Mouse (Mus musculus) hindbrain, embryonic 15.5 days (tissue): ENCODE measurements around the gene Olfr862. TPM values are rescaled to one million over a fixed set of nuclear protein-coding genes. Genes with fewer than 3 reads are reported as not detected.

Experiments
- ATAC-seq: fragments of 200-750 bp; cut with Nextera tagmentation; 2 replicates; pipeline ENCODE4 v1.8.0; 2017; ENCODE audit warnings: low read depth, moderate number of reproducible peaks, moderate TSS enrichment; ENCODE audit not compliant: low FRiP score
- H3K27ac ChIP-seq: fragments of 300-500 bp; sonication (generic); replicated peaks from 2 replicates; pipeline ENCODE4 v1.5.1; 2015; ENCODE audit warnings: mild to moderate bottlenecking, inconsistent platforms
- H3K27me3 ChIP-seq: fragments of 300-500 bp; sonication (generic); 2 replicates; pipeline ENCODE4 v1.6.1; 2015; ENCODE audit warnings: control low read depth, inconsistent platforms
- H3K36me3 ChIP-seq: fragments of 300-500 bp; sonication (generic); 2 replicates; pipeline ENCODE4 v1.6.1; 2015; ENCODE audit warnings: control low read depth, inconsistent platforms
- H3K4me1 ChIP-seq: fragments of 300-500 bp; sonication (generic); replicated peaks from 2 replicates; pipeline ENCODE4 v1.6.1; 2015; ENCODE audit warnings: control low read depth, inconsistent platforms
- H3K4me2 ChIP-seq: fragments of 300-500 bp; sonication (generic); 2 replicates; pipeline ENCODE4 v1.6.1; 2015; ENCODE audit warnings: moderate library complexity, mild to moderate bottlenecking, inconsistent platforms
- H3K4me3 ChIP-seq: fragments of 300-500 bp; sonication (generic); 2 replicates; pipeline ENCODE4 v1.5.1; 2015; ENCODE audit warnings: mild to moderate bottlenecking, inconsistent platforms
- H3K9ac ChIP-seq: fragments of 300-500 bp; sonication (generic); 2 replicates; pipeline ENCODE4 v1.6.1; 2015; ENCODE audit warnings: inconsistent platforms
- H3K9me3 ChIP-seq: fragments of 300-500 bp; sonication (generic); 2 replicates; pipeline ENCODE4 v1.6.1; 2016; ENCODE audit warnings: control low read depth, inconsistent platforms
- WGBS: fragments of 180-500 bp; shearing (Covaris S2); methylation state at CpG from one replicate; pipeline ENCODE4 v1.1.7; 2015; 5-methylcytosine and 5-hydroxymethylcytosine counted together
- polyA plus RNA-seq: library from polyadenylated mRNA; unstranded; fragments of >200 nt; fragmentation: Nextera tagmentation; extraction: Ambion mirVana; gene quantifications from 2 replicates; pipeline ENCODE4 v1.2.1, GENCODE M21; 2015

Olfr862 gene
- not detected in 2 replicates for polyA plus RNA-seq

- ATAC-seq, result no peak
- Histone ChIP-seq H3K27ac (no peak within 1 kb of the TSS), H3K9me3 (peaks cover 11% of the 10 kb centered on the region; the same call in 1 of the 2 replicates), H3K4me3 (no peak within 1 kb of the TSS), H3K4me2 (no peak within 1 kb of the TSS), H3K9ac (no peak within 1 kb of the TSS), H3K36me3 (no peaks in the 10 kb centered on the region), H3K4me1 (no peaks in the 10 kb centered on the region), H3K27me3 (no peaks in the 10 kb centered on the region)
Measured at GRCm38 (mm10) chr9:19887904-19888303, at the start of gene Olfr862. Gene Olfr862, minus strand, starts transcription at chr9:19888004.

- no peak within 1 kb of the TSS for H3K4me3 ChIP-seq
- no peak within 1 kb of the TSS for H3K4me2 ChIP-seq
- H3K9ac ChIP-seq, result no peak within 1 kb of the TSS
- 0 out of 2 replicates have a peak, but pooled peaks cover 8% of the 10 kb centered on the region for H3K9me3 ChIP-seq
- H3K4me1 ChIP-seq, result no peaks in the 10 kb centered on the region
- 89% methylated on average over 2 of the region's 2 CpGs for WGBS
- no peak for ATAC-seq
- no peaks in the 10 kb centered on the region for H3K27me3 ChIP-seq
- H3K36me3 ChIP-seq, result no peaks in the 10 kb centered on the region
- H3K27ac ChIP-seq, result no peak within 1 kb of the TSS
Measured at GRCm38 (mm10) chr9:19916565-19916964, 28.8 kb upstream of the Olfr862 start, which contains the start of gene Olfr77. Gene Olfr77, plus strand, starts transcription at chr9:19916865.

- no peak for ATAC-seq
- no peak overlapping the region for H3K4me3 ChIP-seq
- H3K27ac ChIP-seq, result no peak overlapping the region
- H3K27me3 ChIP-seq, result no peaks in the 10 kb centered on the region
- peaks cover 13% of the 10 kb centered on the region; the same call in 1 of the 2 replicates for H3K9me3 ChIP-seq
- H3K4me2 ChIP-seq, result no peak overlapping the region
- no peak overlapping the region for H3K9ac ChIP-seq
- no peaks in the 10 kb centered on the region for H3K4me1 ChIP-seq
- H3K36me3 ChIP-seq, result no peaks in the 10 kb centered on the region
- 58% methylated on average over 4 of the region's 4 CpGs for WGBS
Measured at GRCm38 (mm10) chr9:19911170-19911569, 23.4 kb upstream of the Olfr862 start.

- WGBS, result 81% methylated on average over 1 of the region's 1 CpGs
- no peaks in the 10 kb centered on the region for H3K4me1 ChIP-seq
- no peak within 1 kb of the TSS for H3K4me2 ChIP-seq
- no peak within 1 kb of the TSS for H3K4me3 ChIP-seq
- H3K36me3 ChIP-seq, result no peaks in the 10 kb centered on the region
- ATAC-seq, result no peak
- H3K9ac ChIP-seq, result no peak within 1 kb of the TSS
- no peaks in the 10 kb centered on the region for H3K27me3 ChIP-seq
- H3K9me3 ChIP-seq, result 0 out of 2 replicates have a peak, but pooled peaks cover 3% of the 10 kb centered on the region
- no peak within 1 kb of the TSS for H3K27ac ChIP-seq
Measured at GRCm38 (mm10) chr9:19849647-19850046, 38.2 kb downstream of the Olfr862 start, which contains the start of gene Olfr860. Gene Olfr860, minus strand, starts transcription at chr9:19849747.

Other genes starting within 250 kb of the Olfr862 start
- gene Olfr857, start 178.6 kb downstream of the Olfr862 start, polyA plus RNA-seq, result not detected in 2 replicates
- gene Olfr58, start 107.7 kb downstream of the Olfr862 start, polyA plus RNA-seq, result not detected in 2 replicates
- gene Olfr859, start 83.1 kb downstream of the Olfr862 start, polyA plus RNA-seq, result not detected in 2 replicates
- not detected in 2 replicates for gene Olfr860, start 38.3 kb downstream of the Olfr862 start, polyA plus RNA-seq
- 0.08 and 0.14 TPM in 2 replicates for gene Olfr77, start 28.9 kb upstream of the Olfr862 start, polyA plus RNA-seq
- gene Olfr866, start 140.0 kb upstream of the Olfr862 start, polyA plus RNA-seq, result not detected in 2 replicates
- gene Olfr867, start 169.6 kb upstream of the Olfr862 start, polyA plus RNA-seq, result not detected in 2 replicates
- gene Olfr868, start 210.6 kb upstream of the Olfr862 start, polyA plus RNA-seq, result not detected in 2 replicates
- not detected in 2 replicates for gene Olfr869, start 241.0 kb upstream of the Olfr862 start, polyA plus RNA-seq